Mouse (Mus musculus) small intestine, adult 2 months (tissue): Measurements from ENCODE around the gene Lrrc8c. TPM values are rescaled to one million over a fixed set of nuclear protein-coding genes. Genes with fewer than 3 reads are reported as not detected.

ENCODE experiments used
- H3K27ac ChIP-seq: fragments of 200-500 bp; 2 replicates; pipeline ENCODE4 v1.5.1; 2012; ENCODE audit warnings: low read depth, low read length, control low read depth, inconsistent platforms; ENCODE audit not compliant: insufficient read depth
- H3K27me3 ChIP-seq: fragments of 200-500 bp; 2 replicates; pipeline ENCODE4 v1.6.1; 2012; ENCODE audit warnings: mild to moderate bottlenecking, moderate library complexity, low read length, inconsistent platforms; ENCODE audit not compliant: control insufficient read depth, insufficient read depth
- H3K36me3 ChIP-seq: fragments of 200-500 bp; 2 replicates; pipeline ENCODE4 v1.6.1; 2012; ENCODE audit warnings: mild to moderate bottlenecking, low read length, control low read depth, inconsistent platforms; ENCODE audit not compliant: control insufficient read depth, insufficient read depth
- H3K4me1 ChIP-seq: fragments of 200-500 bp; 2 replicates; pipeline ENCODE4 v1.6.1; 2012; ENCODE audit warnings: low read length, inconsistent platforms, mixed read lengths; ENCODE audit not compliant: control insufficient read depth, insufficient read depth, insufficient read length
- H3K4me3 ChIP-seq: fragments of 200-500 bp; 2 replicates; pipeline ENCODE4 v1.5.1; 2012; ENCODE audit warnings: low read depth, mild to moderate bottlenecking, control low read depth, inconsistent platforms, low read length, moderate library complexity
- CTCF ChIP-seq: fragments of 200-500 bp; IDR thresholded peaks from 2 replicates; pipeline ENCODE4 v1.5.1; 2012; ENCODE audit warnings: low read depth, mild to moderate bottlenecking, control low read depth, inconsistent platforms, low read length, moderate library complexity, mixed read lengths; ENCODE audit not compliant: insufficient replicate concordance, insufficient read length; ENCODE audit errors: extremely low read depth
- POLR2A ChIP-seq: fragments of 200-500 bp; IDR thresholded peaks from 2 replicates; pipeline ENCODE4 v1.6.1; 2012; ENCODE audit warnings: low read depth, mild to moderate bottlenecking, control low read depth, inconsistent platforms, low read length, moderate library complexity
- WGBS: fragments of 180-500 bp; shearing (Covaris S2); methylation state at CpG from one replicate; pipeline ENCODE4 v1.1.7; 2018; 5-methylcytosine and 5-hydroxymethylcytosine counted together
- polyA plus RNA-seq: library from polyadenylated mRNA; depleted of rRNA; stranded (reverse); fragments of >200 nt; gene quantifications from 2 replicates; pipeline ENCODE4 v1.2.3, GENCODE M21; 2012; rRNA removed

Gene Lrrc8c
- polyA plus RNA-seq, result 5.1 and 7.6 TPM in 2 replicates

DNA sequence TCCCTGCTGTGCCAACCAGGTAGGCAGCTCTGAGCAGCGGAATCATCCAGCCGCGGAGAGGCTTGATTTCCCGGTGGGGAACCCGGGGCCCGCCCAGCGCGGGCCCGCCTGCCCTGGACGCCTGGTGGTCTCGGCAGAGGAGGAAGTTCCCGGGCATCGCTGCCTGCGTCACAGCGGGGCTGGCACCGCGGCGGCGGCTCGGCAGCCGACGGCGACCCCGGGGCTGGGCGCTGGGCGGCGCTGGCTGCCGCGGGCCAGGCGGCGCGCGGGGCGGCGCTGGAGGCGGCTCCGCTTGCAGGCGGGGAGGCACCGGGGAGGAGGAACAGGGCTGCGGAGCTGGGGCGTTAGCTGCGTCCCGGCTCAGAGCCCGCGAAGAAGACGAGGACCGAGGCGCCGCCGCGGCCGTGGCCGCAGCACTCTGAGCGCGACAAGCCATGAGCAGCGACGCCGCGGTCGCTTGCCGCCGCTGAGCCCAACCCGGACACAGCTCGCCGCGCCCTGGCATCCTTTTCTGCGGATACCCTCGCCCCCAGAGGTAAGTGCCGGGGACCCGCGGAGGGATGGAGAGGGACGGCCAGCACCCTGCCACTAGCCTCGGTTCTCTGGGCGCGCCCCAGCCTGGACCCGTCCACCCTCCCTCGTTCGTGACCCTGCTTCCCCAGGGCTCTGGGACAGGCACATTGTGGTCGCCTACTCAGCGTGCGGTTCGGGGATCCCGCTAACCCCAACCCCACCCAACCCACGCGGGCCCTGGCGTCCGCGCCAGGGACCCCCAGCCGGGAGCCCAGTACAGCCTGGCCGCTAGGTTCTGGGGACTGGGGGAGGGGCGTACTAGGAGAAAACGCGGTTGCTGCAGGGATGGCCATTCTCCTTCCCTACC, at the start of gene Lrrc8c:
Lrrc8c (plus strand) TSS at position 293 of the 880 bp plus-strand sequence.
- 0 out of 2 replicates have a peak, but pooled peaks cover 3% of the 10 kb centered on the region for H3K27me3 ChIP-seq
- TF ChIP-seq POLR2A (no peak), CTCF (0 out of 2 replicates have a peak, but pooled peaks have one; percentile 37)
- H3K4me3 ChIP-seq, result peak within 1 kb of the TSS; percentile 65
- H3K36me3 ChIP-seq, result no peaks in the 10 kb centered on the region
- H3K4me1 ChIP-seq, result peaks cover 6% of the 10 kb centered on the region
- H3K27ac ChIP-seq, result peak within 1 kb of the TSS; percentile 31
- under 1% methylated on average over 91 of the region's 93 CpGs for WGBS

- Histone ChIP-seq H3K4me3 (no peak overlapping the region), H3K36me3 (peaks cover 11% of the 10 kb centered on the region), H3K27me3 (no peaks in the 10 kb centered on the region), H3K4me1 (no peaks in the 10 kb centered on the region), H3K27ac (no peak overlapping the region)
- no peak for TF ChIP-seq CTCF
- TF ChIP-seq POLR2A, result no peak
- 78% methylated on average over 5 of the region's 5 CpGs for WGBS
These were observed 46.0 kb upstream of the Lrrc8c start for GRCm38 (mm10) chr5:105472983-105473705.

DNA sequence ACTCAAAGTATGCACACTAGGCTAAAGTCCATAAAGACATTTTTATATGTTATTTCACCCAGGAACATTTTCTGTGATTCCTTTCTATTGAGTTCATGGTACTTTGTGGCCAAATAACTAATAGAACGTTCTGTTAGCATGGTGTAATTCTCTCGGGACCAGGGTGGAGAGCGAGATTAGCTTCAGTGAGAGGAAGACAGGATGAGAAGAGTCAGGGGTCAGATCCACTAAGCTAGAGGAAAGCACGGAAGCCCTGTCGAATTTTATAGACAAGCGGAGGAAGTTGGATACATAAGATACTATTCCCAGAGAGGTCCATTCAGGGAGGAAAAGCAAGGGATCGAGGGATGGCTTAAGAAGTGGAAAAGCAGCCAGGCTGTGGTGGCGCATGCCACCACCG, 41.7 kb upstream of the Lrrc8c start:
- Histone ChIP-seq H3K36me3 (peaks cover 28% of the 10 kb centered on the region), H3K4me3 (no peak overlapping the region), H3K4me1 (no peaks in the 10 kb centered on the region), H3K27me3 (no peaks in the 10 kb centered on the region), H3K27ac (no peak overlapping the region)
- TF ChIP-seq CTCF (no peak), POLR2A (no peak)
- WGBS, result 90% methylated on average over 9 of the region's 9 CpGs

DNA sequence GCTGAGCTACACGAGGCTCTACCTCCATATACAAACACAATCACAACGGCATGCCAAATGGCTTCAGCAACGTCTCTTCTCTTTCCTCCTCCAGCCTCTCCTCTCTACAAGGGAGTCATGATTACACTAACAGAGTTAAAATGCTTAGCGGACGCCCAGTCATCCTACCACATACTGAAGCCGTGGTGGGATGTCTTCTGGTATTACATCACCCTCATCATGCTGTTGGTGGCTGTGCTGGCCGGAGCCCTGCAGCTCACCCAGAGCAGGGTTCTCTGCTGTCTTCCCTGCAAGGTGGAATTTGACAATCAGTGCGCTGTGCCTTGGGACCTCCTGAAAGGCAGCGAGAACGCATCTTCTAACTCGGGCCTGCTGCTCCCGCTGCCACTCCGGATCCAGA, 39.5 kb upstream of the Lrrc8c start:
- TF ChIP-seq POLR2A, result no peak
- no peak for TF ChIP-seq CTCF

DNA sequence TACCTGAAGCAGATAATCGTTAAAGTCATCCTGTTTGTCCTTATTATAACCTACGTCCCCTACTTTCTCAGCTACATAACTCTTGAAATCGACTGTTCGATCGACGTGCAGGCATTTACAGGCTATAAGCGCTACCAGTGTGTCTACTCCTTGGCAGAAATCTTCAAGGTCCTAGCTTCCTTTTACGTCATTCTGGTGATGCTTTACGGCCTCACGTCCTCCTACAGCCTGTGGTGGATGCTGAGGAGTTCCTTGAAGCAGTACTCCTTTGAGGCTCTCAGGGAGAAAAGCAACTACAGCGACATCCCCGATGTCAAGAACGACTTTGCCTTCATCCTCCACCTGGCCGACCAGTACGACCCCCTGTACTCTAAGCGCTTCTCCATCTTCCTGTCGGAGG, 38.6 kb upstream of the Lrrc8c start:
- no peak overlapping the region for H3K27ac ChIP-seq
- no peaks in the 10 kb centered on the region for H3K4me1 ChIP-seq
- H3K36me3 ChIP-seq, result peaks cover 43% of the 10 kb centered on the region
- no peak overlapping the region for H3K4me3 ChIP-seq
- no peaks in the 10 kb centered on the region for H3K27me3 ChIP-seq
- no peak for TF ChIP-seq POLR2A
- 97% methylated on average over 17 of the region's 17 CpGs for WGBS

More for the DNA sequence above, 39.5 kb upstream of the Lrrc8c start:
- Histone ChIP-seq H3K4me1 (no peaks in the 10 kb centered on the region), H3K27ac (no peak overlapping the region), H3K27me3 (no peaks in the 10 kb centered on the region), H3K36me3 (peaks cover 41% of the 10 kb centered on the region), H3K4me3 (no peak overlapping the region)
- WGBS, result 93% methylated on average over 13 of the region's 13 CpGs

DNA sequence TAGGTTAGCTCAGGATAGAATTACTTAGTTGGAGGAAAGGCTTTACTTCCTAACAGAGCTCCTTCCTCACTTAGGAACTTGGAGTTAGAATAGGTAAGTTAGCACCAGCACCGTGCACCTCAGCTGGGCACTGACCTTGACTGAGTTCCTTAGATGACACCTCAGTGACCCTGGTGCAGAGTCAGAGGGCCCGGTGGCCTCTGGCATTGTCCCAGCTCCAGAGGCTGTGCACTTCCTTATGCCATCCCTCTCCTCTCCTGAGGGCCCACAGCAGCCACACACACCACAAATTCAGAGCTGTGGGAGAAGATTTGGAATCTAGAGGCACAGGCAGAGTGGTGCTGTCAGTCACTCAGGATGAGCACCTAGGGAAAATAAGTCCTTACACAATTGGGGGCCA, 35.6 kb upstream of the Lrrc8c start:
- WGBS, result 57% methylated on average over 2 of the region's 2 CpGs
- no peak overlapping the region for H3K4me3 ChIP-seq
- peaks cover 36% of the 10 kb centered on the region for H3K36me3 ChIP-seq
- no peaks in the 10 kb centered on the region for H3K4me1 ChIP-seq
- no peaks in the 10 kb centered on the region for H3K27me3 ChIP-seq
- H3K27ac ChIP-seq, result no peak overlapping the region
- TF ChIP-seq CTCF (no peak), POLR2A (no peak)

GRCm38 (mm10) chr5:105484247-105484646, 34.9 kb upstream of the Lrrc8c start:
- TF ChIP-seq CTCF, result no peak
- TF ChIP-seq POLR2A, result no peak
- Histone ChIP-seq H3K27ac (no peak overlapping the region), H3K4me3 (no peak overlapping the region), H3K36me3 (peaks cover 34% of the 10 kb centered on the region), H3K4me1 (no peaks in the 10 kb centered on the region), H3K27me3 (no peaks in the 10 kb centered on the region)
- 88% methylated on average over 6 of the region's 6 CpGs for WGBS
